Mouse (Mus musculus): Measurements from ENCODE around the gene BB287469. TPM values are rescaled to one million over a fixed set of nuclear protein-coding genes. Genes with fewer than 3 reads are reported as not detected.

BB287469 gene
- polyA plus RNA-seq, 1 experiment from 2014 or later: not detected

Other genes with a start within 250 kb of the BB287469 start
- gene Oog1, start 213.9 kb upstream of the BB287469 start, polyA plus RNA-seq (2016; fragmentation: Nextera tagmentation; extraction: Ambion mirVana): not detected in 2 replicates
- gene Gm4027, start 197.7 kb upstream of the BB287469 start, polyA plus RNA-seq (2016; fragmentation: Nextera tagmentation; extraction: Ambion mirVana): not detected in 2 replicates
- gene Gm16381, start 172.0 kb upstream of the BB287469 start, polyA plus RNA-seq (2016; fragmentation: Nextera tagmentation; extraction: Ambion mirVana): not detected in 2 replicates
- not detected in 2 replicates for gene Gm21319, start 40.8 kb upstream of the BB287469 start, polyA plus RNA-seq (2016; fragmentation: Nextera tagmentation; extraction: Ambion mirVana)
- not detected in 2 replicates for gene Gm21936, start 21.1 kb upstream of the BB287469 start, polyA plus RNA-seq (2016; fragmentation: Nextera tagmentation; extraction: Ambion mirVana)
- not detected in 2 replicates for gene Gm2001, start 25.8 kb downstream of the BB287469 start, polyA plus RNA-seq (2016; fragmentation: Nextera tagmentation; extraction: Ambion mirVana)
- not detected in 2 replicates for gene Gm2016, start 57.5 kb downstream of the BB287469 start, polyA plus RNA-seq (2016; fragmentation: Nextera tagmentation; extraction: Ambion mirVana)
- not detected in 2 replicates for gene Gm2022, start 78.8 kb downstream of the BB287469 start, polyA plus RNA-seq (2016; fragmentation: Nextera tagmentation; extraction: Ambion mirVana)
- gene Gm2035, start 103.3 kb downstream of the BB287469 start, polyA plus RNA-seq (2016; fragmentation: Nextera tagmentation; extraction: Ambion mirVana): not detected in 2 replicates
- not detected in 2 replicates for gene Gm2042, start 137.5 kb downstream of the BB287469 start, polyA plus RNA-seq (2016; fragmentation: Nextera tagmentation; extraction: Ambion mirVana)
- not detected in 2 replicates for gene Gm2075, start 195.3 kb downstream of the BB287469 start, polyA plus RNA-seq (2016; fragmentation: Nextera tagmentation; extraction: Ambion mirVana)
- gene Gm6803, start 202.2 kb downstream of the BB287469 start, polyA plus RNA-seq (2016; fragmentation: Nextera tagmentation; extraction: Ambion mirVana): not detected in 2 replicates
- not detected in 2 replicates for gene Gm2056, start 210.4 kb downstream of the BB287469 start, polyA plus RNA-seq (2016; fragmentation: Nextera tagmentation; extraction: Ambion mirVana)

Data from embryonic facial prominence, embryonic 12.5 days (tissue).